Mouse (Mus musculus) limb, embryonic 11.5 days (tissue): ENCODE data around the gene Ttf1. TPM values are rescaled to one million over a fixed set of nuclear protein-coding genes. Genes with fewer than 3 reads are reported as not detected.
"Not testable (repeated sequence)": the region's sequence is repeated elsewhere in the genome, so short reads cannot be mapped to it uniquely, and the experiment has no call there.

ENCODE experiments used
- ATAC-seq: fragments of 200-750 bp; cut with Nextera tagmentation; 2 replicates; pipeline ENCODE4 v1.8.0; 2017; ENCODE audit warnings: low read depth; ENCODE audit not compliant: insufficient number of reproducible peaks, low FRiP score, low TSS enrichment
- DNase-seq: peaks from one replicate; pipeline ENCODE4 v3.0.0-alpha.2; 2015; ENCODE audit warnings: low spot score
- H3K27ac ChIP-seq: fragments of 300-500 bp; sonication (generic); replicated peaks from 2 replicates; pipeline ENCODE4 v1.5.1; 2014; ENCODE audit warnings: low read depth, mild to moderate bottlenecking, low read length
- H3K27me3 ChIP-seq: fragments of 300-500 bp; sonication (generic); 2 replicates; pipeline ENCODE4 v1.6.1; 2014; ENCODE audit warnings: mild to moderate bottlenecking, low read length, mixed read lengths; ENCODE audit not compliant: control insufficient read depth, insufficient read depth
- H3K36me3 ChIP-seq: fragments of 300-500 bp; sonication (generic); 2 replicates; pipeline ENCODE4 v1.6.1; 2014; ENCODE audit warnings: mild to moderate bottlenecking, low read length, moderate library complexity, mixed read lengths; ENCODE audit not compliant: control insufficient read depth, insufficient read depth
- H3K4me1 ChIP-seq: fragments of 300-500 bp; sonication (generic); 2 replicates; pipeline ENCODE4 v1.6.1; 2014; ENCODE audit warnings: low read length, mixed read lengths; ENCODE audit not compliant: control insufficient read depth, insufficient read depth
- H3K4me2 ChIP-seq: fragments of 300-500 bp; sonication (generic); 2 replicates; pipeline ENCODE4 v1.6.1; 2014; ENCODE audit warnings: low read depth, mild to moderate bottlenecking, moderate library complexity; ENCODE audit not compliant: severe bottlenecking
- H3K4me3 ChIP-seq: fragments of 300-500 bp; sonication (generic); 2 replicates; pipeline ENCODE4 v1.5.1; 2014; ENCODE audit warnings: low read depth, low read length
- H3K9ac ChIP-seq: fragments of 300-500 bp; sonication (generic); 2 replicates; pipeline ENCODE4 v1.6.1; 2014; ENCODE audit warnings: mild to moderate bottlenecking, low read length
- H3K9me3 ChIP-seq: fragments of 300-500 bp; sonication (generic); 2 replicates; pipeline ENCODE4 v1.6.1; 2016; ENCODE audit warnings: low read length; ENCODE audit not compliant: control insufficient read depth
- WGBS: fragments of 180-500 bp; shearing (Covaris S2); extraction: QIAGEN DNeasy Blood & Tissue Kit; methylation state at CpG from one replicate; pipeline ENCODE4 v1.1.7; 2014; 5-methylcytosine and 5-hydroxymethylcytosine counted together
- polyA plus RNA-seq: library from polyadenylated mRNA; unstranded; fragments of >200 nt; fragmentation: Nextera tagmentation; extraction: Ambion mirVana; gene quantifications from 2 replicates; pipeline ENCODE4 v1.2.1, GENCODE M21; 2014

Gene Ttf1
- polyA plus RNA-seq, 1 experiment from 2014 or later: 13.1 TPM

DNA sequence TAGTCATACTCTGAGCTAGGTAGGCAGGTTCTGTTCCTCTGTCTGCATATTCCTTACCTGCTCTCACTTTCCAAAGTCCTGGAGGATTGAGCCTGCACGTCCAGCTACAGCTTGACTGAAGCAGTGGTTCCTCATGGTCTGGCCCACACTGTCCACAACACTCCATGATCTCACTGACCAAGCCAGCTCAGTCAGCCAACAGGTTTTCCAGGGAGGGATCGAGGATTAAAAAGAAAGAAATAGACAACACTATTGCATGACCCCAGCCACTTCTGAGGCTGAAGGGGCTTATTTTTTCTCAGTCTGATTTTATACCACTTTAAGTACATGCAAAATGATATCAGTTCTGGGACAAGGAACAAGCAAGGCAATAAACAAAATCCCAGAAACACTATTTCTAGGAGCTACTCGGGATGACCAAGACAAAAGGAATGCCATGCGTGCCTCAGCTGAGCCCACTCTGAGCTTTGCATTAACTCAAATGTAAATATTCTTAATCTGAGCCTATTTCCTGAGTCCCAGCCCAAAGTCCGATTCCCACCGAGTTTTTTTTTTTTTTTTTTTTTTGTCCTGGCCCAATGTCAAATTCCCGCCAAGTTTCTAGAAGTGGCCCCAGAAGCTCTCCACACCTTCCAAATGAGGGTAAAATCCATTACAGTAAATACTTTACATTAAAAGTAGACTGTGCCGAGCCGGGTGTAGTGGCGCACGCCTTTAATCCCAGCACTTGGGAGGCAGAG is 15.4 kb downstream of the Ttf1 start:
- no peaks in the 10 kb centered on the region for H3K4me1 ChIP-seq
- no peaks in the 10 kb centered on the region for H3K9me3 ChIP-seq
- no peak overlapping the region for H3K4me3 ChIP-seq
- no peak overlapping the region for H3K4me2 ChIP-seq
- DNase-seq (no peak), ATAC-seq (no peak)
- H3K9ac ChIP-seq: no peak overlapping the region
- no peak overlapping the region for H3K27ac ChIP-seq
- WGBS: 94% methylated on average over 11 of the region's 11 CpGs
- no peaks in the 10 kb centered on the region for H3K27me3 ChIP-seq
- H3K36me3 ChIP-seq: peaks cover 12% of the 10 kb centered on the region; the same call in 1 of the 2 replicates

DNA sequence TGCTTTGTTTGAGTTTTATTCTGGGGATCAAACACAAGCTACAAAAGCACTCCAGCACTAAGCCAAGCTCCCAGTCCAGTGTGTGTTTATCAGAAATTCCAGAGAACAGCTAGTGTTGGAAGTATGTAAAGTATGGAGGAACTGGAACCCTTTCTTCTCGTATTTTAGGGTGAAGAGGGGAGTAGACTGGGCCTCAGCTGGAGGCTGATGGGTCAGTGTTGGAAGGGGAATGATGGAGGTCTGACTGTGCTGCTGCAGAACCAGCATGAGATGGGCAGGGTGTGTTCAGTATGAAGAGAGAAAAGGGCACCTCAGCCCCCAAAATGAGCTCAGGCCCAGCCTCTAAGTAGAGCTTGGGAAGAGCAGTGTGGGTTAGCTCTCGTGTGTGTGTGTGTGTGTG is 16.2 kb downstream of the Ttf1 start:
- Histone ChIP-seq H3K4me1 (no peaks in the 10 kb centered on the region), H3K4me2 (no peak overlapping the region), H3K36me3 (peaks cover 9% of the 10 kb centered on the region; the same call in 1 of the 2 replicates), H3K4me3 (no peak overlapping the region), H3K27ac (no peak overlapping the region), H3K27me3 (no peaks in the 10 kb centered on the region), H3K9ac (no peak overlapping the region), H3K9me3 (no peaks in the 10 kb centered on the region)
- no peak for DNase-seq
- WGBS: 86% methylated on average over 2 of the region's 2 CpGs
- no peak for ATAC-seq

DNA sequence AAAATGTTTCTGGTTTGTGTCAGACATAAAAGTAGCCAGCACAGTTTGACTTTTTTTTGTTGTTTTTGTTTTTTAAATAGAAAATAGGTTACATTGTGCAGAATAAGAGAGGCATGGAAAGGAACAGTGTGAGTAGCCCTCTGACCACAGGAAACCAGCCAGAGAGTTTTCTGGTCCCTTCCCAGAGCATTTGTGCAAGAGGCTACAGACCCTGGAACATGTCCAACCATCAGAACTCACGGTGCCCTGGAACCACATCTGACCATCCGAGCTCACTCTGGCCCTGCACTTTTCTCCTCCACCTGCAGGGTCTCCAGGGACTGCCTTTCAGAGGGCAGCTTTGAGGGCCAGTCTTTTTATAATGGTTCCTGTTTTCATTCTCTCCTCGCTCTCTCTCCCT is 21.9 kb downstream of the Ttf1 start:
- H3K4me2 ChIP-seq: no peak overlapping the region
- ATAC-seq (no peak), DNase-seq (no peak)
- H3K9me3 ChIP-seq: no peaks in the 10 kb centered on the region
- H3K4me3 ChIP-seq: no peak overlapping the region
- H3K4me1 ChIP-seq: no peaks in the 10 kb centered on the region
- H3K27me3 ChIP-seq: no peaks in the 10 kb centered on the region
- H3K27ac ChIP-seq: no peak overlapping the region
- 74% methylated on average over 3 of the region's 3 CpGs for WGBS
- H3K36me3 ChIP-seq: peaks cover 15% of the 10 kb centered on the region
- H3K9ac ChIP-seq: no peak overlapping the region

DNA sequence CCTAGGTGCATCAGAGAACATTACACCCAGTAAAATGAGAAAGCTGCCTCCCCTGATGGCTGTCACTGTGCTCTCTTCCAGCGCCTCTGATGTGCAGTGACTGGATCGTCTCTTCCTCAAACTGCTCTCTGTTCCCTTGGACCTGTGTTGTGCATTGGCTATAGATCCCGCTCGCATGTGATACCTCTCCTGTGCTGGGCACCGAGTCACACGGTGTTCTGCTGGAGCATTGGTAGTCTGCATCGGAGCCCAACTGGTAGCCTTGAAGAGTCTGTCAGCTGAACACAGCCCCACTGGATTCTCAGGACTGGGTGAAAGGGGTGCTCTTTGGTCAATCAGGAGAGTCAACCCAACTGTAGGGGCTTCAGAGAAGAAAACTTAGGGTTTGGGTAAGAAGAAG is 26.0 kb downstream of the Ttf1 start:
- Histone ChIP-seq H3K9me3 (no peaks in the 10 kb centered on the region), H3K27me3 (no peaks in the 10 kb centered on the region), H3K27ac (no peak overlapping the region), H3K4me2 (no peak overlapping the region), H3K36me3 (peaks cover 14% of the 10 kb centered on the region), H3K4me3 (no peak overlapping the region), H3K9ac (no peak overlapping the region), H3K4me1 (no peaks in the 10 kb centered on the region)
- ATAC-seq (no peak), DNase-seq (no peak)
- WGBS: 92% methylated on average over 7 of the region's 7 CpGs

DNA sequence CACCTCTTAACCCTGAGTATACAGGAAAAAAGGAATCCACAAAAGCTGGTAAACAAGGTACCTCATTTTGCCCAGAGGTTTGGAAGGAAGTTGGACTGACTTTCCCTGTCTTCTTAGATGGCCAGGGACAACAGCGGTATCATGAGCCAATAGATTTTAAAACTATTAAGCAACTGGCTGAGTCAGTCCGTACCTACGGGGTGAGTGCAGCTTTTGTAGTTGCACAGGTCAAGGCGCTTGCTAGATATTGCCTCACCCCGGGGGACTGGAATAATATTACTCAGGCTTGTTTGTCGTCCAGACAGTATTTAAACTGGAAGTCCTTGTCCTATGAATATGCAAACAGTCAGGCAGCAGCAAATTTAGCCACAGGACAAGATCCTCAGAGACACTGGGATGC is 29.2 kb downstream of the Ttf1 start:
- not testable (repeated sequence) for H3K9ac ChIP-seq, ATAC-seq, DNase-seq, H3K9me3 ChIP-seq, H3K4me3 ChIP-seq, H3K27ac ChIP-seq, H3K4me1 ChIP-seq, H3K27me3 ChIP-seq, H3K4me2 ChIP-seq
- H3K36me3 ChIP-seq: peaks cover 10% of the 10 kb centered on the region
- WGBS: 92% methylated on average over 6 of the region's 6 CpGs

DNA sequence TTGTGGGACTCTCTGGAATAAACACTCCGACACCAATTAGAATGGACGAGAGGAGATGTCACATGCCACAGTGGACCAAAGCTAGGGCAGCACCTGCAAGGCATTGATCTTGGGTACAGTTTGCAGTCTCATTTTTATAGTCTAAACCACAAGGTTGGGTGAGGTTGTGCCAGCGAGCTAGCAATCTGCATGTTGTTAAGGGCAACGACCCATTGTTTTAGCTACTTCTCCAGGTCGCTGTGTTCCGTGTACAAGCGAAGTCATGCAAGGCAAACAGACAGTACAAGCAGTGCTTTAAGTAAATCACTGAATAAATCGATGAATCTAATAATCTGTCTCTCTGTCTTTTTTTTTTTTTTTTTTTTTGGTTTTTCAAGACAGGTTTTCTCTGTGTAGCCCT is 35.6 kb downstream of the Ttf1 start:
- no peaks in the 10 kb centered on the region for H3K4me1 ChIP-seq
- 91% methylated on average over 8 of the region's 8 CpGs for WGBS

DNA sequence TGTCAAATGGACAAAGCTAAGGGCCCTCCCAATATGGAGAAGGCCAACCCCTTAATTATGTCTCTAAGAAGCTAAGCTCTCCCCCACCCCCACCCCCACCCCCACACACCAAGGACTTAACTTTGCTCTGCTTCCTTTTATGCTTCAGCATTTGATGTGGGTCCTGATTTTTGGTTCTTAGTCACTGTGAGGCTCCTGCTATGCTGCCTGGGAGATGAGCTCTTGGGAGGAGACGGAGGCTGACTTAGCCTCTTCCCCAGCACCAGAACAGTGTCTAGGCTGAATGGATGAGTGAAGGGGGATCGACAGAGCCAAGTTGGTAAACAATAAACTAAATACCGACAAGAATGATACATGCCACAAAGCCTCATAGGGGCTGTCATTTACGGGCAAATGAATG is 36.7 kb downstream of the Ttf1 start:
- Histone ChIP-seq H3K9me3 (no peaks in the 10 kb centered on the region), H3K27me3 (no peaks in the 10 kb centered on the region), H3K4me3 (no peak overlapping the region), H3K4me1 (no peaks in the 10 kb centered on the region), H3K4me2 (no peak overlapping the region), H3K36me3 (no peaks in the 10 kb centered on the region), H3K27ac (no peak overlapping the region), H3K9ac (no peak overlapping the region)
- DNase-seq (no peak), ATAC-seq (no peak)
- 78% methylated on average over 4 of the region's 4 CpGs for WGBS

More for the DNA sequence above, 35.6 kb downstream of the Ttf1 start:
- Histone ChIP-seq H3K9me3 (no peaks in the 10 kb centered on the region), H3K27ac (no peak overlapping the region), H3K36me3 (no peaks in the 10 kb centered on the region), H3K9ac (no peak overlapping the region), H3K4me3 (no peak overlapping the region), H3K4me2 (no peak overlapping the region), H3K27me3 (no peaks in the 10 kb centered on the region)
- DNase-seq: no peak
- ATAC-seq: no peak

DNA sequence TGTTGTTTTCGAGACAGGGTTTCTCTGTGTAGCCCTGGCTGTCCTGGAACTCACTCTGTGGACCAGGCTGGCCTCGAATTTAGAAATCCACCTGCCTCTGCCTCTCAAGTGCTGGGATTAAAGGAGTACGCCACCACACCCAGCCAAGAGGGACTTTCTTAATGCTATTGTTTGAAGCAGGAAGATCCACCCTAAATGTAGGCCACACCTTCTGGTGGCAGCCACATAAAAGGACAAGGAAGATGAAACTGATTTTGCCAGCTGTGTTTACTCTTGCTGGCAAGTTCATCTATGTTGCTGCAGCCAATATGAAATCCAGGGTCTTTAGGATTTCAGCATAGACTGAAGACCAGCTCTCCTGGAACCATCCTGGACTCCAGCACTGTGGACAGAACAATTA is 37.4 kb downstream of the Ttf1 start:
- 86% methylated on average over 3 of the region's 3 CpGs for WGBS
- Histone ChIP-seq H3K4me2 (no peak overlapping the region), H3K4me3 (no peak overlapping the region), H3K36me3 (no peaks in the 10 kb centered on the region), H3K9ac (no peak overlapping the region), H3K4me1 (no peaks in the 10 kb centered on the region), H3K9me3 (no peaks in the 10 kb centered on the region), H3K27me3 (no peaks in the 10 kb centered on the region), H3K27ac (no peak overlapping the region)
- DNase-seq: no peak
- ATAC-seq: no peak

DNA sequence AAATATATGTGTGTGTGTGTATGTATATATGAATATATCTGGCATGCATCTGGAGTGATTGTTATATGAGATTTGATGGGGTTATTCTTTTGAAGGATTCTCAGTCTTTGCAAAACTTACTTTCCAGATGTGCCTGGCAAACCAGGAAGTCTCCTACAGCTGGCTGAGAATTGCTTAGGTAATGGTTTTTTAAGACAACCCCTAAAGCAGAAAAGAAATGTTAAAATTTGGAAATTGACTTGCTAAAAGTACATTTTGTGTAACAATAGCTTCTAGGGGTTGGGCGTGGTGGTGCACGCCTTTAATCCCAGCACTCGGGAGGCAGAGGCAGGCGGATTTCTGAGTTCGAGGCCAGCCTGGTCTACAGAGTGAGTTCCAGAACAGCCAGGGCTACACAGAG is 37.9 kb downstream of the Ttf1 start:
- H3K4me3 ChIP-seq, DNase-seq, H3K27me3 ChIP-seq, H3K9ac ChIP-seq, H3K27ac ChIP-seq, H3K4me2 ChIP-seq, H3K4me1 ChIP-seq, H3K36me3 ChIP-seq, ATAC-seq, H3K9me3 ChIP-seq: not testable (repeated sequence)
- 95% methylated on average over 4 of the region's 5 CpGs for WGBS
